Mouse (Mus musculus): ENCODE data around the gene Lrrk1. TPM values are rescaled to one million over a fixed set of nuclear protein-coding genes. Genes with fewer than 3 reads are reported as not detected.

Gene Lrrk1
- polyA plus RNA-seq, 1 experiment from 2014 or later, result 4.7 TPM

DNA sequence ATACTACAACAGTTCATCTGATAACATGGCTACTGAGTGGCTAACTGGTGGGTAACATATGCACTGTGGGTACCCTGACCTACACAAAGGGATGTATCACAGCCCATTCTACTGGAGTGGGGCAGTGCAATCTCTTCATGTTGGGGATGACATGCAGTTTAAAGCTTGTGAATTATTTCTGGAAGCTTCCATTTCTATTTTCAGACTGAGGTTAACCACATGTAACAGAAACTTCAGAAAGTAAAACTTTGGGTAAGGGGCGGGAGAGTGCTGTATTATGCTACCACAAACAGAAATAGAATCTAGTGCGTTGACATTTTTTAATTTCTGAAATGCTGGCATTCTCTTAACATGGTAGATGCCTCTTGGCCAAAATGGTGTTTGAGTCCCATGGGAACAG lies 178.2 kb downstream of the Lrrk1 start:
- Histone ChIP-seq H3K27me3 (ENCODE audit: control insufficient read depth, insufficient read depth, low read length) (no peaks in the 10 kb centered on the region), H3K36me3 (replicated peaks; ENCODE audit: control insufficient read depth, insufficient read depth) (no peaks in the 10 kb centered on the region), H3K27ac (no peak overlapping the region), H3K4me1 (replicated peaks; ENCODE audit: control insufficient read depth, insufficient read depth, low read length) (no peaks in the 10 kb centered on the region), H3K9ac (no peak overlapping the region), H3K4me3 (replicated peaks; ENCODE audit: low read length) (no peak overlapping the region), H3K9me3 (ENCODE audit: control insufficient read depth, low read length) (peaks cover 6% of the 10 kb centered on the region; the same call in 1 of the 2 replicates), H3K4me2 (replicated peaks) (no peak overlapping the region)
- WGBS, result 86% methylated on average over 2 of the region's 2 CpGs
- no peak for ATAC-seq (ENCODE audit: low FRiP score)
- no peak for DNase-seq (ENCODE audit: low spot score)

DNA sequence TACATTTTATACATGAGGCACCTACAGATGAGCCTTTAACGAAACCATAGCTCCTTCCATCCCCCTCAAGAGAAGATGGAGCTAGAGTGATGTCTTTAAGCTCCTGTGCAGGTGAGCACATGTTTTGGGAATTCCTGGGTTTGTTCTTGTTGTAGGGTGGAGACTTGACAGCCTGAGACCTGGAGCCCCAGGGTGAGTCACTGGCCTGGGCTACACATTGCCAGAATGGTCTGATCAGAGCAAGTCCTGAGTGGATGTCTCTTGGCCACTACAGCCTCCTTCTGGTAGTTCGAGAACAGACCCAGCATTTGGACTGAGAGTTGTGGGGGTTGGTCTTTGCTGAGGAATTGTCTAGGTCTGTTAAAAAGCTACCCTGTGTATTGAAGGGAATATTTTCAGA lies 186.5 kb downstream of the Lrrk1 start:
- ATAC-seq (ENCODE audit: low FRiP score) (no peak), DNase-seq (ENCODE audit: low spot score) (no peak)
- no peaks in the 10 kb centered on the region for H3K27me3 ChIP-seq (ENCODE audit: control insufficient read depth, insufficient read depth, low read length)
- H3K4me2 ChIP-seq (replicated peaks), result no peak overlapping the region
- H3K9me3 ChIP-seq (ENCODE audit: control insufficient read depth, low read length), result no peaks in the 10 kb centered on the region; the same call in 1 of the 2 replicates
- peaks cover 6% of the 10 kb centered on the region; the same call in 1 of the 2 replicates for H3K4me1 ChIP-seq (replicated peaks; ENCODE audit: control insufficient read depth, insufficient read depth, low read length)
- 88% methylated on average over 2 of the region's 2 CpGs for WGBS
- H3K27ac ChIP-seq, result no peak overlapping the region
- no peak overlapping the region for H3K9ac ChIP-seq
- H3K36me3 ChIP-seq (replicated peaks; ENCODE audit: control insufficient read depth, insufficient read depth), result no peaks in the 10 kb centered on the region
- no peak overlapping the region for H3K4me3 ChIP-seq (replicated peaks; ENCODE audit: low read length)

- no peak overlapping the region for H3K27ac ChIP-seq
These were observed 187.2 kb downstream of the Lrrk1 start for GRCm38 (mm10) chr7:66200791-66201450.

DNA sequence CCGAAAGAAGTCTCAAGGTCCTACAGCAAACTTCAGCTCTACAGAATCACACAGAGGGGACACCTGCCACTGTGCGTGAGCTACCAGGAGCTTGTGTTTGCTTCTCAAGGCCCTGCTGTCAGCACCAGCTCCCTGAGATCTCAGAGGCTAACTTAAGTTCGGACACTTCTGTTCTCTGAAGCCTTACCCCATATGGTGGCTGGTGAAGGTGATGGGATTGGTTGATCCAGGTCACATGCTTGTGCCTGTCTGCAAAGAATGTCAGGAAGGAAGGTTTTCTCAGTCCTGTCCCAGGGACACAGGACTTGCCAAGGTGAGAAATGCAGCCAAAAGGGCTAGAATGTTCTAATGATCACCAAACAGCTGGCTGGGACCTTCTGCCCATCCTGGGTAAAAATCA lies 187.8 kb downstream of the Lrrk1 start:
- Histone ChIP-seq H3K9me3 (ENCODE audit: control insufficient read depth, low read length) (no peaks in the 10 kb centered on the region; the same call in 1 of the 2 replicates), H3K36me3 (replicated peaks; ENCODE audit: control insufficient read depth, insufficient read depth) (no peaks in the 10 kb centered on the region), H3K9ac (no peak overlapping the region), H3K4me3 (replicated peaks; ENCODE audit: low read length) (no peak overlapping the region), H3K27me3 (ENCODE audit: control insufficient read depth, insufficient read depth, low read length) (no peaks in the 10 kb centered on the region), H3K4me1 (replicated peaks; ENCODE audit: control insufficient read depth, insufficient read depth, low read length) (peaks cover 6% of the 10 kb centered on the region; the same call in 1 of the 2 replicates), H3K4me2 (replicated peaks) (no peak overlapping the region), H3K27ac (no peak overlapping the region)
- ATAC-seq (ENCODE audit: low FRiP score), result no peak
- no peak for DNase-seq (ENCODE audit: low spot score)
- 87% methylated on average over 3 of the region's 3 CpGs for WGBS

More at GRCm38 (mm10) chr7:66200791-66201450, 187.2 kb downstream of the Lrrk1 start:
- Histone ChIP-seq H3K36me3 (replicated peaks; ENCODE audit: control insufficient read depth, insufficient read depth) (no peaks in the 10 kb centered on the region), H3K27me3 (ENCODE audit: control insufficient read depth, insufficient read depth, low read length) (no peaks in the 10 kb centered on the region), H3K9ac (no peak overlapping the region), H3K4me2 (replicated peaks) (no peak overlapping the region), H3K9me3 (ENCODE audit: control insufficient read depth, low read length) (no peaks in the 10 kb centered on the region; the same call in 1 of the 2 replicates), H3K4me3 (replicated peaks; ENCODE audit: low read length) (no peak overlapping the region), H3K4me1 (replicated peaks; ENCODE audit: control insufficient read depth, insufficient read depth, low read length) (peaks cover 6% of the 10 kb centered on the region; the same call in 1 of the 2 replicates)
- ATAC-seq (ENCODE audit: low FRiP score) (0 out of 2 replicates have a peak, but pooled peaks have one; percentile 60), DNase-seq (ENCODE audit: low spot score) (no peak)
- WGBS, result 48% methylated on average over 8 of the region's 8 CpGs

DNA sequence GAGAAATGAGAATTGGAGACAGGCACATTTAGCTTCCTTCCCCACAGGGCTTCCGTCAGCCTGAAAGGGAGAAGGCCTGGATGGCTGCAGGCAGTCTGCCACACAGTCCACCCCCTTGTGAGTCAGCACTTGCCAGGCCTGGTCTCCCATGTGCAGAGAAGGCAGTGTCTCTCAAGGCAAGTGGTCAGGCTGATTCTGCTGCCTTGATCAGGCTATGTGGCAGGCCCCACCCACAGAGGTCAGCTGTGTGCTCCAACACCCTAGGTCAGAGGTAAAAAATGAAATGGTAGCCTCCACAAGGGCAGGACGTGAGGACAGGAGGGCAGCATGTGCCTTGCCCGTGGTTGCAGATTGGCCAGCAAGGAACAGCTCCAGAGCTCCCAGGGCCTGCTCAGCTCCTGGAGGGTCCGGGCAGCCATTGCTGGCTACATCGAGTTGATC lies 188.7 kb downstream of the Lrrk1 start:
- Histone ChIP-seq H3K9ac (no peak overlapping the region), H3K4me2 (replicated peaks) (no peak overlapping the region), H3K4me3 (replicated peaks; ENCODE audit: low read length) (no peak overlapping the region), H3K27me3 (ENCODE audit: control insufficient read depth, insufficient read depth, low read length) (no peaks in the 10 kb centered on the region), H3K36me3 (replicated peaks; ENCODE audit: control insufficient read depth, insufficient read depth) (no peaks in the 10 kb centered on the region), H3K4me1 (replicated peaks; ENCODE audit: control insufficient read depth, insufficient read depth, low read length) (peaks cover 6% of the 10 kb centered on the region; the same call in 1 of the 2 replicates), H3K27ac (no peak overlapping the region), H3K9me3 (ENCODE audit: control insufficient read depth, low read length) (no peaks in the 10 kb centered on the region; the same call in 1 of the 2 replicates)
- WGBS, result 71% methylated on average over 5 of the region's 5 CpGs
- DNase-seq (ENCODE audit: low spot score), result no peak
- peak; percentile 22; the same call in 1 of the 2 replicates for ATAC-seq (ENCODE audit: low FRiP score)

GRCm38 (mm10) chr7:66198416-66198815 lies 189.7 kb downstream of the Lrrk1 start:
- Histone ChIP-seq H3K36me3 (replicated peaks; ENCODE audit: control insufficient read depth, insufficient read depth) (no peaks in the 10 kb centered on the region), H3K27ac (no peak overlapping the region), H3K27me3 (ENCODE audit: control insufficient read depth, insufficient read depth, low read length) (no peaks in the 10 kb centered on the region), H3K9ac (no peak overlapping the region), H3K4me2 (replicated peaks) (no peak overlapping the region), H3K4me1 (replicated peaks; ENCODE audit: control insufficient read depth, insufficient read depth, low read length) (peaks cover 6% of the 10 kb centered on the region; the same call in 1 of the 2 replicates), H3K9me3 (ENCODE audit: control insufficient read depth, low read length) (no peaks in the 10 kb centered on the region), H3K4me3 (replicated peaks; ENCODE audit: low read length) (no peak overlapping the region)
- whole genome bisulfite sequencing, result 92% methylated on average over 10 of the region's 10 CpGs
- ATAC-seq (ENCODE audit: low FRiP score) (no peak), DNase-seq (ENCODE audit: low spot score) (no peak)

DNA sequence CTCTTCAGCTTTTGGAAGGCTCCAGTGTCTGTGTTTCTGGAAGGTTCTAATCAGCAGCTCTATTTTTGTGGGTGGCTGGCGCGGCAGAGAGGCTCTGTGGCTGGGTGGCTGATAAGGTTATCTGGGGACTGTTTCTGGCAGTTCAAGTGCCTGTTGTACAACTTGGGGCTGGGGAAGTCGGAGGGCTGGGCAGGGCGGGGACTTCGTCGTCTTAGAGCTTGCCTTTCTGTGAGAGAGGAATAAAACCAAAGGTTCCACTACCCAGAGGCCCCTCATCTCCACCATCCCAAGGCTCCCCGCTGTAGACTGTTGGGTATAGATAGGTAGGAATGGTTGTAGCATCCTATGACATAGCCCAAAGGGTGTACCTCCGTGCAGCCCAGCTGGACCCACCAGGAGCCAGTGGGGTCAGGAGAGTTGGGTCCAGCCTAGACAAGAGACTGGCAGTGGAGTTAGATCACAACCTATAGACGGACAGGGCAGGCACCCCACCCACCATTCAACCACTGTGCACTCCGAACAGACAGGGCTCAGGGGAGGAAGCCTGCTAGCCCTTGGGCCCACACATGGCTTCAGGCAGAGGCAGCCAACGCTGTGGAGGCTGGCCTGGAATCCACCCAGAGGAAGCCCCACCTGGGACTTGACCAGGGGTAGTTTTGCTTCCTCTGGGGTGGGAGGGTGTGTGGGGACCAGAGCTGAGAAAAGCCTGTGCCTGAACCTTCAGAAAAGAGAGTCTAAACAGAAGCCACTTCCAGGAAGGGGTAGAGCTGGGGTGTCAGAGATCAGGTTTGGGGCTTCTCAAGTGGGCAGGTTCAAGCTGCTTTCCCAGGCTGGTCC lies 191.3 kb downstream of the Lrrk1 start:
- DNase-seq (ENCODE audit: low spot score) (no peak), ATAC-seq (ENCODE audit: low FRiP score) (no peak)
- 85% methylated on average over 11 of the region's 11 CpGs for WGBS
- H3K9me3 ChIP-seq (ENCODE audit: control insufficient read depth, low read length), result no peaks in the 10 kb centered on the region
- no peaks in the 10 kb centered on the region for H3K36me3 ChIP-seq (replicated peaks; ENCODE audit: control insufficient read depth, insufficient read depth)
- no peak overlapping the region for H3K27ac ChIP-seq
- no peak overlapping the region for H3K4me3 ChIP-seq (replicated peaks; ENCODE audit: low read length)
- H3K4me1 ChIP-seq (replicated peaks; ENCODE audit: control insufficient read depth, insufficient read depth, low read length), result peaks cover 6% of the 10 kb centered on the region; the same call in 1 of the 2 replicates
- H3K27me3 ChIP-seq (ENCODE audit: control insufficient read depth, insufficient read depth, low read length), result no peaks in the 10 kb centered on the region
- H3K4me2 ChIP-seq (replicated peaks), result no peak overlapping the region
- H3K9ac ChIP-seq, result no peak overlapping the region

- Histone ChIP-seq H3K4me3 (replicated peaks; ENCODE audit: low read length) (no peak overlapping the region), H3K27ac (no peak overlapping the region), H3K9ac (no peak overlapping the region), H3K36me3 (replicated peaks; ENCODE audit: control insufficient read depth, insufficient read depth) (no peaks in the 10 kb centered on the region), H3K4me1 (replicated peaks; ENCODE audit: control insufficient read depth, insufficient read depth, low read length) (peaks cover 2% of the 10 kb centered on the region; the same call in 1 of the 2 replicates), H3K4me2 (replicated peaks) (no peak overlapping the region), H3K27me3 (ENCODE audit: control insufficient read depth, insufficient read depth, low read length) (no peaks in the 10 kb centered on the region), H3K9me3 (ENCODE audit: control insufficient read depth, low read length) (no peaks in the 10 kb centered on the region)
- no peak for ATAC-seq (ENCODE audit: low FRiP score)
- DNase-seq (ENCODE audit: low spot score), result no peak
- 84% methylated on average over 1 of the region's 1 CpGs for WGBS
These were observed 192.3 kb downstream of the Lrrk1 start for GRCm38 (mm10) chr7:66195881-66196280.

GRCm38 (mm10) chr7:66194511-66194910 lies 193.6 kb downstream of the Lrrk1 start:
- H3K4me2 ChIP-seq (replicated peaks), result no peak overlapping the region
- no peak overlapping the region for H3K4me3 ChIP-seq (replicated peaks; ENCODE audit: low read length)
- no peaks in the 10 kb centered on the region for H3K9me3 ChIP-seq (ENCODE audit: control insufficient read depth, low read length)
- no peak for ATAC-seq (ENCODE audit: low FRiP score)
- H3K4me1 ChIP-seq (replicated peaks; ENCODE audit: control insufficient read depth, insufficient read depth, low read length), result no peaks in the 10 kb centered on the region
- DNase-seq (ENCODE audit: low spot score), result no peak
- no peaks in the 10 kb centered on the region for H3K27me3 ChIP-seq (ENCODE audit: control insufficient read depth, insufficient read depth, low read length)
- 91% methylated on average over 3 of the region's 3 CpGs for WGBS
- H3K27ac ChIP-seq, result no peak overlapping the region
- no peak overlapping the region for H3K9ac ChIP-seq
- no peaks in the 10 kb centered on the region for H3K36me3 ChIP-seq (replicated peaks; ENCODE audit: control insufficient read depth, insufficient read depth)
